Mouse (Mus musculus) erythroblast, embryonic 14.5 days (primary cell): ENCODE results near the gene Med1.

Source experiments
- GATA1 ChIP-seq: IDR thresholded peaks from 2 replicates; pipeline ENCODE4 v1.6.1; 2012; ENCODE audit warnings: low read length, inconsistent platforms, mixed read lengths
- TAL1 ChIP-seq: IDR thresholded peaks from 3 replicates; pipeline ENCODE4 v1.6.1; 2012; ENCODE audit warnings: low read length, inconsistent platforms, mixed read lengths

DNA sequence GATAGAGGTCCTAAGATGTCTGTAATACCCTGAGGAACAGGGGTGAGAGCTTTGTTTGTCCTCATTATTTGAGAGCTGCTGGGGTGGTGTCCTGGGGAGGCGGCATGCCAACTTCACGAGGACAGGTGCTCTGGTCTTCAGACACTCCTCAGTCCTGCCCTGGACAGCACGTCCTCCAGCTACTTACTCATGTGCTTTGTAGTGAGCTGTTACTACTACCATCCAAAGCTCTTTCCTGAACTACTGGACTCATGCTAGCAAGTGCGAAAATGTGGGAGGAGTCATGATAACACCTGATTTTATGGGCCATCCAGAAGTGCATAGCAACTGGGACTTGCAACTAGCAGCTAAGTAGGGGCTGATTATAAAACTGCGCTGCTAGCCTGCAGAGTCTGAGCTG is 83.4 kb downstream of the Med1 start:
- no peak for TF ChIP-seq GATA1
- TF ChIP-seq TAL1, result no peak
